Comparison of ENCODE assay signal across 8 mouse cellular contexts in the genomic region with DNA sequence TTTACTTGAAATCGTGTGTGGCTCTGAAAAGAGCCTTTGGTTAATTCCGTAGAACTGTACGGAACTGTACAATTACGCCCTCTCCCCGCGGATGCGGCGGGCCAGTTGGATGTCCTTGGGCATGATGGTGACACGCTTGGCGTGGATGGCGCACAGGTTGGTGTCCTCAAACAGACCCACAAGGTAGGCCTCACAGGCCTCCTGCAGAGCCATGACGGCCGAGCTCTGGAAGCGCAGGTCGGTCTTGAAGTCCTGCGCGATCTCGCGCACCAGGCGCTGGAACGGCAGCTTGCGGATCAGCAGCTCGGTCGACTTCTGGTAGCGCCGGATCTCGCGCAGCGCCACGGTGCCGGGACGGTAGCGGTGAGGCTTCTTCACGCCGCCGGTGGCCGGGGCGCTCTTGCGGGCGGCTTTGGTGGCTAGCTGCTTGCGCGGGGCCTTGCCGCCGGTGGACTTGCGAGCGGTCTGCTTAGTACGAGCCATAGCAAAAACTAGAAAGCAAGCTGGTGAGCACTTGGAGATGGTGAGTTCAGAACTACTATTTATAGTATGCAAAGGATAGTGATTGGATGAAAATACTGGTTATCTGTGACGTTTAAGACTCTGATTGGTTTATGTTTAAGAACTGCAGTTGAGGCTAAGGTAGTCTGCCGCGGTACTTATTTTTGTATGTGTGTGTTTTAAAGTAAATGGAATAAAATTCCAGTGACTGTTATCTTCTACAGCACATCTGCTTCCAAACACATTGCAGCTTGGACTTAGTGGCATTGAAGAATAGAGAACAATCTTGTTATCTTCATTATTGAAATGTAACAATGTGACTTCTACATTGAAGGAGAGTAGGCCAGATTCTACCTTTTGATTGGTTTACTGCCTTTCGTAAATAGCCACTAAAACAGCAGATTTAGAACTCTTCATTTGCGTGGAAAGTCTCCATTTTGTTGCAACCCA. TPM values are rescaled to one million over a fixed set of nuclear protein-coding genes. Genes with fewer than 3 reads are reported as not detected.
DNase-seq lines count a peak whose midpoint lies in the region; ATAC-seq lines count a peak whose summit lies in the region.
"Not testable (repeated sequence)": the region's sequence is repeated elsewhere in the genome, so short reads cannot be mapped to it uniquely, and the experiment has no call there.

A gene (minus strand): TSS at position 516 of the 951 bp plus-strand sequence.

- H3K4me2 ChIP-seq in embryonic facial prominence, embryonic 15.5 days (replicated peaks), result peak within 1 kb of the TSS; percentile 84
- H3K4me2 ChIP-seq in heart, embryonic 11.5 days, result peak within 1 kb of the TSS; percentile 95
- peak within 1 kb of the TSS; percentile 55 for H3K4me2 ChIP-seq in kidney, embryonic 14.5 days (replicated peaks; ENCODE audit: low read depth, low read length)
- peak within 1 kb of the TSS; percentile 84 for H3K4me2 ChIP-seq in limb, embryonic 15.5 days
- H3K4me2 ChIP-seq in midbrain, embryonic 16.5 days (ENCODE audit: low read length), result peak within 1 kb of the TSS; percentile 82

- DNase-seq in 416B (ENCODE audit: low read depth), result peak; percentile 99
- DNase-seq in adrenal gland, postnatal 4 days (ENCODE audit: low spot score in 2 of 2), result peak; percentile 30 to 32
- peak; percentile 62 to 70 for DNase-seq in spleen, postnatal 14 days (ENCODE audit: low spot score in 2 of 2)

- H3K27ac ChIP-seq in embryonic facial prominence, embryonic 15.5 days (replicated peaks), result peak within 1 kb of the TSS; percentile 96
- peak within 1 kb of the TSS; percentile 98 for H3K27ac ChIP-seq in heart, embryonic 11.5 days (ENCODE audit: low read depth, low read length)
- H3K27ac ChIP-seq in kidney, embryonic 14.5 days (ENCODE audit: low read depth, low read length), result peak within 1 kb of the TSS; percentile 98
- peak within 1 kb of the TSS; percentile 96 for H3K27ac ChIP-seq in limb, embryonic 15.5 days
- H3K27ac ChIP-seq in midbrain, embryonic 16.5 days (ENCODE audit: low read length), result peak within 1 kb of the TSS; percentile 82

- WGBS in embryonic facial prominence, embryonic 15.5 days, result under 1% methylated on average over 29 of the region's 52 CpGs
- WGBS in heart, embryonic 11.5 days (ENCODE audit: insufficient replicate concordance), result under 1% methylated on average over 30 of the region's 52 CpGs
- WGBS in kidney, embryonic 14.5 days, result under 1% methylated on average over 28 of the region's 52 CpGs
- WGBS in limb, embryonic 15.5 days, result under 1% methylated on average over 29 of the region's 52 CpGs
- WGBS in midbrain, embryonic 16.5 days, result under 1% methylated on average over 27 of the region's 52 CpGs

- H3K9me3 ChIP-seq in embryonic facial prominence, embryonic 15.5 days (replicated peaks); heart, embryonic 11.5 days (replicated peaks; ENCODE audit: control insufficient read depth, low read length); kidney, embryonic 14.5 days (ENCODE audit: control insufficient read depth, low read length); limb, embryonic 15.5 days; midbrain, embryonic 16.5 days (replicated peaks; ENCODE audit: control insufficient read depth, low read length, poor library complexity, severe bottlenecking): not testable (repeated sequence)

- ATAC-seq in embryonic facial prominence, embryonic 15.5 days (ENCODE audit: insufficient number of reproducible peaks, low FRiP score, low TSS enrichment, low read depth), result peak; percentile 63
- peak; percentile 49; the same call in 1 of the 2 replicates for ATAC-seq in heart, embryonic 11.5 days (replicated peaks; ENCODE audit: insufficient number of reproducible peaks, low FRiP score, low TSS enrichment)
- ATAC-seq in kidney, embryonic 14.5 days (ENCODE audit: low FRiP score, low TSS enrichment), result peak; percentile 76
- peak; percentile 75 for ATAC-seq in limb, embryonic 15.5 days (ENCODE audit: insufficient number of reproducible peaks, low FRiP score, low TSS enrichment, low read depth)
- peak; percentile 67 for ATAC-seq in midbrain, embryonic 16.5 days

- H3K9ac ChIP-seq in embryonic facial prominence, embryonic 15.5 days, result peak within 1 kb of the TSS; percentile 29
- peak within 1 kb of the TSS; percentile 84 for H3K9ac ChIP-seq in heart, embryonic 11.5 days (ENCODE audit: low read depth, low read length)
- H3K9ac ChIP-seq in kidney, embryonic 14.5 days (ENCODE audit: low read depth, low read length), result peak within 1 kb of the TSS; percentile 81
- peak within 1 kb of the TSS; percentile 68; the same call in 1 of the 2 replicates for H3K9ac ChIP-seq in limb, embryonic 15.5 days
- H3K9ac ChIP-seq in midbrain, embryonic 16.5 days (ENCODE audit: low read depth, low read length), result peak within 1 kb of the TSS; percentile 38; the same call in 1 of the 2 replicates

- H3K4me3 ChIP-seq in embryonic facial prominence, embryonic 15.5 days (replicated peaks), result peak within 1 kb of the TSS; percentile 58
- peak within 1 kb of the TSS; percentile 56 for H3K4me3 ChIP-seq in heart, embryonic 11.5 days (ENCODE audit: low read depth, low read length)
- peak within 1 kb of the TSS; percentile 57 for H3K4me3 ChIP-seq in kidney, embryonic 14.5 days (ENCODE audit: low read length)
- peak within 1 kb of the TSS; percentile 58 for H3K4me3 ChIP-seq in limb, embryonic 15.5 days
- H3K4me3 ChIP-seq in midbrain, embryonic 16.5 days (ENCODE audit: low read depth, low read length), result peak within 1 kb of the TSS; percentile 49

- peaks cover 37% of the 10 kb centered on the region for H3K4me1 ChIP-seq in embryonic facial prominence, embryonic 15.5 days
- peaks cover 19% of the 10 kb centered on the region for H3K4me1 ChIP-seq in heart, embryonic 11.5 days (ENCODE audit: control insufficient read depth, insufficient read depth, low read length)
- peaks cover 20% of the 10 kb centered on the region; the same call in 1 of the 2 replicates for H3K4me1 ChIP-seq in kidney, embryonic 14.5 days (ENCODE audit: control insufficient read depth, insufficient read depth, low read length)
- H3K4me1 ChIP-seq in limb, embryonic 15.5 days, result peaks cover 30% of the 10 kb centered on the region
- H3K4me1 ChIP-seq in midbrain, embryonic 16.5 days (ENCODE audit: control insufficient read depth, insufficient read depth, low read length), result peaks cover 30% of the 10 kb centered on the region

- not testable (repeated sequence) for H3K36me3 ChIP-seq in embryonic facial prominence, embryonic 15.5 days; heart, embryonic 11.5 days (ENCODE audit: control insufficient read depth, insufficient read depth, low read length); kidney, embryonic 14.5 days (ENCODE audit: control insufficient read depth, insufficient read depth, low read length); limb, embryonic 15.5 days; midbrain, embryonic 16.5 days (ENCODE audit: control insufficient read depth, insufficient read depth, low read length)

- not testable (repeated sequence) for H3K27me3 ChIP-seq in embryonic facial prominence, embryonic 15.5 days; heart, embryonic 11.5 days (ENCODE audit: control insufficient read depth, insufficient read depth, low read length); kidney, embryonic 14.5 days (ENCODE audit: control insufficient read depth, insufficient read depth, low read length); limb, embryonic 15.5 days; midbrain, embryonic 16.5 days (ENCODE audit: control insufficient read depth, insufficient read depth, low read depth, low read length)

RNA-seq across cellular contexts. Expression of the gene that starts here (rescaled TPM):
- total RNA-seq in adrenal gland, postnatal 4 days (2021), result 100 to 1,000 TPM; 459 to 527 TPM
- polyA plus RNA-seq in embryonic facial prominence, embryonic 15.5 days (2015; fragmentation: Nextera tagmentation; extraction: Ambion mirVana), result 2.3 and 3.5 TPM in 2 replicates
- 2.5 and 4.0 TPM in 2 replicates for polyA plus RNA-seq in heart, embryonic 11.5 days (2014; fragmentation: Nextera tagmentation; extraction: Ambion mirVana)
- 8.8 and 11.6 TPM in 2 replicates for polyA plus RNA-seq in kidney, embryonic 14.5 days (2014; fragmentation: Nextera tagmentation; extraction: Ambion mirVana)
- 3.1 and 7.2 TPM in 2 replicates for polyA plus RNA-seq in limb, embryonic 15.5 days (2015; fragmentation: Nextera tagmentation; extraction: Ambion mirVana)
- 0.40 and 0.68 TPM in 2 replicates for polyA plus RNA-seq in midbrain, embryonic 16.5 days (2015; fragmentation: Nextera tagmentation; extraction: Ambion mirVana)

Comparison
In these comparisons a context has a peak if more than half of its experiments do, and no peak if none do; other contexts are left out.
1. Peak in every context shown above with its lines: DNase-seq, ATAC-seq, H3K4me3 ChIP-seq and H3K27ac ChIP-seq.
2. Peak in ATAC-seq, H3K4me3 ChIP-seq, H3K27ac ChIP-seq, H3K9ac ChIP-seq and H3K4me2 ChIP-seq in midbrain, embryonic 16.5 days; RNA of the gene not detected or under 1 TPM.
3. DNase-seq: peak in every context shown above with its lines; median percentile 99 in 416B; 66 in spleen, postnatal 14 days; 31 in adrenal gland, postnatal 4 days.
4. H3K9ac ChIP-seq: peak in every context shown above with its lines; median percentile 84 in heart, embryonic 11.5 days; 81 in kidney, embryonic 14.5 days; 68 in limb, embryonic 15.5 days; 38 in midbrain, embryonic 16.5 days; 29 in embryonic facial prominence, embryonic 15.5 days.